Mouse (Mus musculus): ENCODE measurements around the gene Ankrd61. TPM values are rescaled to one million over a fixed set of nuclear protein-coding genes. Genes with fewer than 3 reads are reported as not detected.

The Ankrd61 gene
- polyA plus RNA-seq, 2 experiments: 0.04 to 0.27 TPM

- Histone ChIP-seq H3K4me1 (replicated peaks; ENCODE audit: control insufficient read depth in 2 of 2, insufficient read depth in 2 of 2, low read length in 1 of 2) (peaks cover 0 to 3% of the 10 kb centered on the region in 2 experiments; a peak in 1 of 4 replicates), H3K36me3 (replicated peaks; ENCODE audit: control insufficient read depth, insufficient read depth, low read depth) (peaks cover 51% of the 10 kb centered on the region), H3K4me2 (ENCODE audit: low read depth) (no peak overlapping the region), H3K4me3 (ENCODE audit: insufficient read depth in 1 of 2, low read depth in 2 of 2, low read length in 2 of 2) (no peak overlapping the region), H3K27me3 (ENCODE audit: control insufficient read depth, insufficient read depth, low read length) (no peaks in the 10 kb centered on the region), H3K9me3 (ENCODE audit: control insufficient read depth, low read length) (no peaks in the 10 kb centered on the region), H3K9ac (replicated peaks) (no peak overlapping the region), H3K27ac (no peak overlapping the region)
- TF ChIP-seq EP300 (IDR thresholded peaks at IDR 0.05; ENCODE audit: low read depth) (no peak), CTCF (IDR thresholded peaks at IDR 0.05; ENCODE audit: low read depth) (no peak)
- ATAC-seq (ENCODE audit: insufficient read depth) (no peak), DNase-seq (ENCODE audit: low read depth in 3 of 3, low spot score in 3 of 3) (no peak)
- WGBS (ENCODE audit: insufficient replicate concordance): 90% methylated on average over 11 of the region's 11 CpGs
Observed at GRCm38 (mm10) chr5:143871547-143872169, 25.8 kb downstream of the Ankrd61 start.

Other genes with a start within 250 kb of the Ankrd61 start
- 1.4 and 1.7 TPM in 2 replicates for gene Usp42, start 165.4 kb downstream of the Ankrd61 start, polyA plus RNA-seq (2012; rRNA removed)
- gene Usp42, start 165.4 kb downstream of the Ankrd61 start, polyA plus RNA-seq (2014; fragmentation: Nextera tagmentation; extraction: Ambion mirVana): 2.5 and 4.1 TPM in 2 replicates
- 39.8 and 44.3 TPM in 2 replicates for gene Eif2ak1, start 79.9 kb downstream of the Ankrd61 start, polyA plus RNA-seq (2012; rRNA removed)
- 108 and 112 TPM in 2 replicates for gene Eif2ak1, start 79.9 kb downstream of the Ankrd61 start, polyA plus RNA-seq (2014; fragmentation: Nextera tagmentation; extraction: Ambion mirVana)
- gene Aimp2, start 12.2 kb upstream of the Ankrd61 start, polyA plus RNA-seq (2012; rRNA removed): 44.6 and 59.1 TPM in 2 replicates
- gene Aimp2, start 12.2 kb upstream of the Ankrd61 start, polyA plus RNA-seq (2014; fragmentation: Nextera tagmentation; extraction: Ambion mirVana): 45.0 and 45.6 TPM in 2 replicates
- gene Pms2, start 12.3 kb upstream of the Ankrd61 start, polyA plus RNA-seq (2012; rRNA removed): 4.1 and 6.7 TPM in 2 replicates
- 13.6 and 15.7 TPM in 2 replicates for gene Pms2, start 12.3 kb upstream of the Ankrd61 start, polyA plus RNA-seq (2014; fragmentation: Nextera tagmentation; extraction: Ambion mirVana)
- gene Gm42421, start 30.5 kb upstream of the Ankrd61 start, polyA plus RNA-seq (2012; rRNA removed): 0.51 and 0.59 TPM in 2 replicates
- gene Gm42421, start 30.5 kb upstream of the Ankrd61 start, polyA plus RNA-seq (2014; fragmentation: Nextera tagmentation; extraction: Ambion mirVana): 0.20 and 0.24 TPM in 2 replicates
- gene Rsph10b, start 35.4 kb upstream of the Ankrd61 start, polyA plus RNA-seq (2012; rRNA removed): 0.19 and 0.44 TPM in 2 replicates
- gene Rsph10b, start 35.4 kb upstream of the Ankrd61 start, polyA plus RNA-seq (2014; fragmentation: Nextera tagmentation; extraction: Ambion mirVana): 0.21 and 0.66 TPM in 2 replicates
- 12.8 and 21.9 TPM in 2 replicates for gene Ccz1, start 117.2 kb upstream of the Ankrd61 start, polyA plus RNA-seq (2012; rRNA removed)
- 46.8 and 47.1 TPM in 2 replicates for gene Ccz1, start 117.2 kb upstream of the Ankrd61 start, polyA plus RNA-seq (2014; fragmentation: Nextera tagmentation; extraction: Ambion mirVana)
- not detected in 2 replicates for gene Ocm, start 129.0 kb upstream of the Ankrd61 start, polyA plus RNA-seq (2012; rRNA removed)
- gene Ocm, start 129.0 kb upstream of the Ankrd61 start, polyA plus RNA-seq (2014; fragmentation: Nextera tagmentation; extraction: Ambion mirVana): not detected in 2 replicates
- gene Lmtk2, start 202.8 kb upstream of the Ankrd61 start, polyA plus RNA-seq (2012; rRNA removed): 2.4 and 2.9 TPM in 2 replicates
- gene Lmtk2, start 202.8 kb upstream of the Ankrd61 start, polyA plus RNA-seq (2014; fragmentation: Nextera tagmentation; extraction: Ambion mirVana): 1.5 and 1.7 TPM in 2 replicates

Measured in liver, embryonic 14.5 days (tissue).